Mouse (Mus musculus): ENCODE measurements at regions not wholly inside any gene's neighbourhood (a gene's known extent, or its start where the extent isn't known, plus 50 kb on each side); places are given as distances from the start of the nearest gene placed in this dataset.
A peak's percentile ranks its signal among the peaks of the same experiment; 100 is the strongest.

- ATAC-seq (ENCODE audit: insufficient number of reproducible peaks, low FRiP score): no peak
- 64% methylated on average over 18 of the region's 18 CpGs for WGBS
Observed at GRCm38 (mm10) chr12:70713499-70714280, 111.6 kb upstream of the Frmd6 start.

DNA sequence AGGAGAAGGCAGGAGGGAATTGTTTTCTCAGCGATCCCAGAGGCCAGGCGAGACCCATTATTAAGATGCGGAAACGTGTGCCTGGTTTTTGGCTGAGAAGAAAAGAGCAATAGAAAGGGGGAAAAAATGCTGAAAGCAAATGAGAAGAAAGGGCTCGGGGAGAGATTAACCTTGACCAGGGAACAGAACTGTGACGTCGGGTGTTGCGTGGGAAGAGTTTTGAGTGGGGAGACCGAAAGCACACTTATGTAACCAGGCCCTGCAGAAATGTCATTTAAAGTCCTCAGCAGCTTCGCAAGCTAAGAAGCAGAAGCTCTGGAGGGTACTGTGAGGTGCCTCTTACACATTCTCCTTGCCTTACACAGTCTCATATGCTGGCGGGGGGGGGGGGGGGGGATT is 111.0 kb upstream of the Frmd6 start:
- no peak overlapping the region for H3K4me2 ChIP-seq
- H3K4me3 ChIP-seq: no peak overlapping the region
- H3K27ac ChIP-seq (ENCODE audit: poor library complexity, severe bottlenecking): no peak overlapping the region
- no peaks in the 10 kb centered on the region for H3K27me3 ChIP-seq (replicated peaks)
- no peaks in the 10 kb centered on the region for H3K36me3 ChIP-seq
- H3K4me1 ChIP-seq (replicated peaks): peaks cover 18% of the 10 kb centered on the region
- no peak for ATAC-seq (ENCODE audit: insufficient number of reproducible peaks, low FRiP score)
- 73% methylated on average over 10 of the region's 11 CpGs for WGBS
- no peaks in the 10 kb centered on the region for H3K9me3 ChIP-seq (replicated peaks)
- H3K9ac ChIP-seq: no peak overlapping the region

More at GRCm38 (mm10) chr12:70713499-70714280, 111.6 kb upstream of the Frmd6 start:
- Histone ChIP-seq H3K4me1 (replicated peaks) (peaks cover 17% of the 10 kb centered on the region), H3K9ac (no peak overlapping the region), H3K27ac (ENCODE audit: poor library complexity, severe bottlenecking) (no peak overlapping the region), H3K4me2 (no peak overlapping the region), H3K36me3 (no peaks in the 10 kb centered on the region), H3K9me3 (replicated peaks) (no peaks in the 10 kb centered on the region), H3K27me3 (replicated peaks) (no peaks in the 10 kb centered on the region), H3K4me3 (no peak overlapping the region)

DNA sequence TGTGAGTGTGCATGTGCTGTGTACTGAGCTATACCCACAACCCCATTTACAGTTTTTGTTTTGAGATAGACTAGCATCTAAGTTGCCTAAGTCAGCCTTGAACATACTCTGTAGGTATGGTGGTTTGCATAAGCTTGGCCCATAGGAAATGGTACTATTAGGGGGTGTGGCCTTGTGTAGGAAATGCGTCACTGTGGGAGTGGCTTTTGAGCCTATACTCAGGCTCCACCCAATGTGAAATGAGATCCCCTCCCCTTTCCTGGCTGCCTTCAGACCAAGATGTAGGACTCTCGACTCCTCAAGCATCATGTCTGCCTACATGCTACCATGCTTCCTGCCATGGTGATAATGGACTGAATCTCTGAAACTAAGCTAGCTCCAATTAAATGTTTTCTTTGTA is 109.5 kb upstream of the Frmd6 start:
- H3K27me3 ChIP-seq (replicated peaks): no peaks in the 10 kb centered on the region

DNA sequence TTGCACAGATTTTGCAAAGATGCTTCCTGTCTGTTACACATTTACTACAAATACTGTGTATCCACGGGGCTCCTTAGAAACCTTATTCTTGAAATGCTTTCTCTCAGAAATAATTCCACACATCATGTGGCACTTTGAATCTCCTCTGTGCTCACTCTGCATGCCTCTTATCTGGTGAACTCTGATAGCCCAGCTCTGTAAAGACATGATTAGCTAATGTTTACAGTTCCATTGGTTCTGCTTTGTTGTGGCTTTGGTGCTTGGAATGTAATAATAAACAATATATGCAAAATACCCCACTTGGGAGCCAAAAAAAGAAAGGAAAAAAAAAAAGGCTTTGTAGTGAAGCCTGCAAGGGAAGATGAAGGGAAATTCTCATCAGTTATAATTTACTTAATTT is 106.7 kb upstream of the Frmd6 start:
- Histone ChIP-seq H3K9me3 (replicated peaks) (no peaks in the 10 kb centered on the region), H3K36me3 (no peaks in the 10 kb centered on the region), H3K4me1 (replicated peaks) (peaks cover 8% of the 10 kb centered on the region), H3K27ac (ENCODE audit: poor library complexity, severe bottlenecking) (no peak overlapping the region), H3K4me3 (no peak overlapping the region), H3K9ac (no peak overlapping the region), H3K4me2 (no peak overlapping the region), H3K27me3 (replicated peaks) (no peaks in the 10 kb centered on the region)
- WGBS: 28% methylated on average over 1 of the region's 1 CpGs
- ATAC-seq (ENCODE audit: insufficient number of reproducible peaks, low FRiP score): no peak

More for the DNA sequence above, 109.5 kb upstream of the Frmd6 start:
- no peaks in the 10 kb centered on the region for H3K36me3 ChIP-seq
- ATAC-seq (ENCODE audit: insufficient number of reproducible peaks, low FRiP score): no peak
- no peak overlapping the region for H3K9ac ChIP-seq
- no peak overlapping the region for H3K4me2 ChIP-seq
- peaks cover 22% of the 10 kb centered on the region for H3K4me1 ChIP-seq (replicated peaks)
- H3K4me3 ChIP-seq: no peak overlapping the region
- no peaks in the 10 kb centered on the region for H3K9me3 ChIP-seq (replicated peaks)
- H3K27ac ChIP-seq (ENCODE audit: poor library complexity, severe bottlenecking): no peak overlapping the region
- WGBS: 83% methylated on average over 2 of the region's 2 CpGs

- ATAC-seq (ENCODE audit: insufficient number of reproducible peaks, low FRiP score): no peak
- Histone ChIP-seq H3K4me2 (no peak overlapping the region), H3K4me1 (replicated peaks) (peaks cover 8% of the 10 kb centered on the region), H3K9me3 (replicated peaks) (no peaks in the 10 kb centered on the region), H3K4me3 (no peak overlapping the region), H3K27ac (ENCODE audit: poor library complexity, severe bottlenecking) (no peak overlapping the region), H3K9ac (no peak overlapping the region), H3K36me3 (no peaks in the 10 kb centered on the region), H3K27me3 (replicated peaks) (no peaks in the 10 kb centered on the region)
- 66% methylated on average over 4 of the region's 4 CpGs for WGBS
Observed at GRCm38 (mm10) chr12:70719255-70719654, 106.1 kb upstream of the Frmd6 start.

DNA sequence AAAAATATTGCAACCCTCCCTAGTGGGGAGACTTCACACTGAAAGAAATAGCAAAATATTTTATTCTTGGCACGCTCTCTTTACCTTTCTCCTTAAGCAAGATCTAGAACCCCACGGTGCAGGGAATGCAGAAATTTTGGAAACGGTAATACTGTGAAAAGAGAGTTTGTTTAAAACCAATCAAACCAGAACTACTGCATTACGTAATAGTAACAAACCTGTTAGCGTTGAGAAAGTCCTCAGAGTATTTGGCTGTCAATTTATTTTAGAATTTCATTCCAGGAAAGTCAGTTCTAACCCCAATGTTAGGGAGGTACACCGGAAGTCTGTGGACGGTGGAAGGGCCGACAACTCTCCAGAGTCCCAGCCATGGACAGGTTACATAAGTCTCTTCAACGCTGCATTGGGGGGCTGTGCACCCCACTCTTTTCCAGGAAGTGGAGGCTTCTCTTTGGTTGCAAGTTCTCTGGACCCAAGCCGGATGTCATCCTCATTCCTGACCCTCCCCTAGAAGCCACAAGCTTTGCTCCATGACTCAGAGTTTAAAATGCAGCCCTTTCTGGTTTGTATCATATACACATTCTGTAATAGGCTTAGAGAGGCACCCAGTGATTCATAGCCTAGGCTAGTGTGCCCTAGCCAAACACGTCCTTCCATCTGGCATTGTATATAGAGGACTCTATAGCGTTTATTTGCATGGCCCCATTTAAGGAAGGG is 105.0 kb upstream of the Frmd6 start:
- peaks cover 8% of the 10 kb centered on the region for H3K4me1 ChIP-seq (replicated peaks)
- H3K9ac ChIP-seq: no peak overlapping the region
- ATAC-seq (ENCODE audit: insufficient number of reproducible peaks, low FRiP score): no peak
- H3K9me3 ChIP-seq (replicated peaks): no peaks in the 10 kb centered on the region
- no peak overlapping the region for H3K4me2 ChIP-seq
- no peak overlapping the region for H3K27ac ChIP-seq (ENCODE audit: poor library complexity, severe bottlenecking)
- 84% methylated on average over 12 of the region's 12 CpGs for WGBS
- no peaks in the 10 kb centered on the region for H3K27me3 ChIP-seq (replicated peaks)
- H3K36me3 ChIP-seq: no peaks in the 10 kb centered on the region
- H3K4me3 ChIP-seq: no peak overlapping the region

GRCm38 (mm10) chr12:70725326-70725725 is 100.0 kb upstream of the Frmd6 start:
- no peak overlapping the region for H3K9ac ChIP-seq
- ATAC-seq (ENCODE audit: insufficient number of reproducible peaks, low FRiP score): no peak
- 89% methylated on average over 1 of the region's 1 CpGs for WGBS

DNA sequence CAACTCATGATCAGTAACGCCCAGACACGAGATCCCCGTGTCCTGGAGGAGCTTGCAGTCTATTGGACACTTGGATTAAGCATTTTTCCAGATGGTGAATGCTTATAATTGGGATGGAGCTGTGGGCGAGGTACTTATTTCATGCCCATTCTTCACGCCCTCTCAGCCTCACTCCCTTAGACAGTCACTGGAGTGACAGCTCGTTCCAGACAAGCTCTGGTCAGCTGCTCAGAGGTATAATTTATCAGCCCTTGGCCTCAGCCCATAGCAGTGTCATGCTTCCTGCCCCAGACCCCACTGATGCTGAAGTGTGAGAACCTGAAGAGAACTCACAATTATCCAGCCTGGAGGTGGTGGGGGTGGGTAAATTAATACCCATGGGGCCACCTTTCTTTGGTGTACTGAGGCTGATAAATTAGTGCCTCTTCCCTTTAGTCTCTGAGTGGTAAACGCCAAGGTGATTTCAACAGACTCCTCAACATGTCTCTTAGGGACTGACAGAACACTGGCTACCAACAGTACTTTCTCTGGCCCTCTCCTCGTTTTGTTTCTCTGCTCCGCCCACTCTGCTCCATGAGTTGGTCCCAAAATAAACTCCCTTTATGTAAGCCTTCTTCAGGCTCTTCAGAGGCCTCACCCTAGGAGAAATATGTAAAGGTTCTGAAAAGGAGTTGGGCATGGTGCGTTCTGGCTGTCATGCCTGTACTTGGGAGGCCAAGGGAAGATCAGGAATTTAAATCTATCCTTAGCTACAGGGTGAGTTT is 97.6 kb upstream of the Frmd6 start:
- Histone ChIP-seq H3K4me3 (no peak overlapping the region), H3K27ac (ENCODE audit: poor library complexity, severe bottlenecking) (peak overlapping the region; percentile 30), H3K9ac (no peak overlapping the region), H3K4me1 (replicated peaks) (peaks cover 21% of the 10 kb centered on the region), H3K9me3 (replicated peaks) (0 out of 2 replicates have a peak, but pooled peaks cover 3% of the 10 kb centered on the region), H3K4me2 (no peak overlapping the region), H3K36me3 (no peaks in the 10 kb centered on the region), H3K27me3 (replicated peaks) (no peaks in the 10 kb centered on the region)
- no peak for ATAC-seq (ENCODE audit: insufficient number of reproducible peaks, low FRiP score)
- WGBS: 62% methylated on average over 10 of the region's 10 CpGs

More at GRCm38 (mm10) chr12:70725326-70725725, 100.0 kb upstream of the Frmd6 start:
- Histone ChIP-seq H3K36me3 (no peaks in the 10 kb centered on the region), H3K4me3 (no peak overlapping the region), H3K4me1 (replicated peaks) (peaks cover 17% of the 10 kb centered on the region), H3K27me3 (replicated peaks) (no peaks in the 10 kb centered on the region), H3K9me3 (replicated peaks) (0 out of 2 replicates have a peak, but pooled peaks cover 3% of the 10 kb centered on the region), H3K4me2 (no peak overlapping the region), H3K27ac (ENCODE audit: poor library complexity, severe bottlenecking) (no peak overlapping the region)

GRCm38 (mm10) chr12:70728407-70728806 is 96.9 kb upstream of the Frmd6 start:
- H3K9ac ChIP-seq: no peak overlapping the region
- no peaks in the 10 kb centered on the region for H3K36me3 ChIP-seq
- H3K4me1 ChIP-seq (replicated peaks): peaks cover 22% of the 10 kb centered on the region
- H3K27ac ChIP-seq (ENCODE audit: poor library complexity, severe bottlenecking): no peak overlapping the region
- no peaks in the 10 kb centered on the region for H3K27me3 ChIP-seq (replicated peaks)
- H3K4me3 ChIP-seq: no peak overlapping the region
- 0 out of 2 replicates have a peak, but pooled peaks cover 3% of the 10 kb centered on the region for H3K9me3 ChIP-seq (replicated peaks)
- H3K4me2 ChIP-seq: no peak overlapping the region
- WGBS: 85% methylated on average over 1 of the region's 1 CpGs
- no peak for ATAC-seq (ENCODE audit: insufficient number of reproducible peaks, low FRiP score)

- Histone ChIP-seq H3K27me3 (replicated peaks) (no peaks in the 10 kb centered on the region), H3K9me3 (replicated peaks) (0 out of 2 replicates have a peak, but pooled peaks cover 3% of the 10 kb centered on the region), H3K36me3 (no peaks in the 10 kb centered on the region), H3K27ac (ENCODE audit: poor library complexity, severe bottlenecking) (no peak overlapping the region), H3K4me3 (no peak overlapping the region), H3K4me2 (no peak overlapping the region), H3K9ac (no peak overlapping the region), H3K4me1 (replicated peaks) (peaks cover 22% of the 10 kb centered on the region)
- ATAC-seq (ENCODE audit: insufficient number of reproducible peaks, low FRiP score): no peak
- WGBS: 40% methylated on average over 6 of the region's 6 CpGs
Observed at GRCm38 (mm10) chr12:70729961-70730360, 95.4 kb upstream of the Frmd6 start.

- no peak overlapping the region for H3K4me3 ChIP-seq
- peaks cover 22% of the 10 kb centered on the region for H3K4me1 ChIP-seq (replicated peaks)
- no peaks in the 10 kb centered on the region for H3K36me3 ChIP-seq
- H3K9ac ChIP-seq: no peak overlapping the region
- H3K27ac ChIP-seq (ENCODE audit: poor library complexity, severe bottlenecking): no peak overlapping the region
- H3K9me3 ChIP-seq (replicated peaks): 0 out of 2 replicates have a peak, but pooled peaks cover 3% of the 10 kb centered on the region
- ATAC-seq (ENCODE audit: insufficient number of reproducible peaks, low FRiP score): no peak
- H3K4me2 ChIP-seq: no peak overlapping the region
- 87% methylated on average over 6 of the region's 6 CpGs for WGBS
- no peaks in the 10 kb centered on the region for H3K27me3 ChIP-seq (replicated peaks)
Observed at GRCm38 (mm10) chr12:70731498-70731897, 93.8 kb upstream of the Frmd6 start.

All from heart, embryonic 12.5 days (tissue).